19 mouse cellular contexts compared by ENCODE assay signal in the genomic region with DNA sequence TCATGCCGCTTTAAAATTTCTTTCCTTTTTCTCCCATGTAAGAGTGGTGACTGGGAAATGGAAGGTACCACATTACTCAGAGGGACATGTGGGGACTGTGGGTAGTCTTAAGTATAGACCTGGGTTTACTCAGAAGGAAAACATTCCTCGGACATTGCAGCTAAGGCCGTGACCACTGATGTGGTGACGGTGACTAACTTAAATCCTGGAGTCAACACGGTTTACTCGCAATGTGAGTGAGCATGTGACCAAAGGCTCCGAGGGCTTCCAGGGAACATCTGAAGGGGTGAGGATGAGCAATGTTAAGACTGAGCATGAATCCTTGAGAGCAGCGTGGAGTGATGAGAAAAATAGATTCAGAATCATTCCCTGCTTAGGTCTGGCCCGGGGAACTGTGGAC.
"Had no signal": no experiment of that assay in that cellular context is flagged by ENCODE, and none has a peak within 500 bp of the region (broad histone marks: within the 10 kb centered on the region; RNA-seq: fewer than 3 reads in every experiment).

No protein-coding gene starts in this region.

- H3K36me3 ChIP-seq: kidney, embryonic 15.5 days; liver, embryonic 13.5 days; midbrain, embryonic 10.5 days; midbrain, embryonic 13.5 days; stomach, embryonic 15.5 days had no signal

- H3K9me3 ChIP-seq: kidney, embryonic 15.5 days; liver, embryonic 13.5 days; midbrain, embryonic 10.5 days; midbrain, embryonic 13.5 days; stomach, embryonic 15.5 days had no signal

- H3K27ac ChIP-seq: kidney, embryonic 15.5 days; left cerebral cortex, adult 2 months; liver, embryonic 13.5 days; midbrain, embryonic 10.5 days; midbrain, embryonic 13.5 days; stomach, embryonic 15.5 days had no signal

- DNase-seq: kidney, adult 8-10 months; kidney, postnatal 10 days; kidney, postnatal 36 days; layer of hippocampus, postnatal 36 days; liver, embryonic 13.5 days; lung, embryonic 14.5 days; lung, postnatal 36 days; right cerebral cortex, adult 18-20 months; right cerebral cortex, postnatal 25 days; spleen, adult 18-20 months; thymus, postnatal 36 days had no signal

- ATAC-seq: lung, postnatal 0 days; midbrain, embryonic 13.5 days; midbrain, embryonic 16.5 days had no signal

- H3K4me1 ChIP-seq: kidney, embryonic 15.5 days; liver, embryonic 13.5 days; megakaryocyte, embryonic 14.5 days; midbrain, embryonic 10.5 days; midbrain, embryonic 13.5 days; stomach, embryonic 15.5 days had no signal

- H3K27me3 ChIP-seq: kidney, embryonic 15.5 days; liver, embryonic 13.5 days; megakaryocyte, embryonic 14.5 days; midbrain, embryonic 13.5 days; stomach, embryonic 15.5 days had no signal

- H3K9ac ChIP-seq: kidney, embryonic 15.5 days; liver, embryonic 13.5 days; lung, embryonic 14.5 days; midbrain, embryonic 13.5 days; stomach, embryonic 15.5 days had no signal

- H3K4me3 ChIP-seq: kidney, embryonic 15.5 days; left cerebral cortex, adult 2 months; liver, embryonic 13.5 days; megakaryocyte, embryonic 14.5 days; midbrain, embryonic 10.5 days; midbrain, embryonic 13.5 days; stomach, embryonic 15.5 days had no signal

- H3K4me2 ChIP-seq: kidney, embryonic 15.5 days; liver, embryonic 13.5 days; lung, embryonic 14.5 days; midbrain, embryonic 13.5 days; stomach, embryonic 15.5 days had no signal
